Mouse (Mus musculus) heart, embryonic 11.5 days (tissue): ENCODE data around the gene Nsmce1. TPM values are rescaled to one million over a fixed set of nuclear protein-coding genes. Genes with fewer than 3 reads are reported as not detected.

Experiments used
- ATAC-seq: fragments of 200-750 bp; cut with Nextera tagmentation; replicated peaks from 2 replicates; pipeline ENCODE4 v1.8.0; 2017; ENCODE audit warnings: moderate library complexity; ENCODE audit not compliant: insufficient number of reproducible peaks, low FRiP score, low TSS enrichment
- H3K27ac ChIP-seq: fragments of 300-500 bp; sonication (generic); 2 replicates; pipeline ENCODE4 v1.5.1; 2014; ENCODE audit warnings: mild to moderate bottlenecking, low read depth, low read length
- H3K27me3 ChIP-seq: fragments of 300-500 bp; sonication (generic); 2 replicates; pipeline ENCODE4 v1.6.1; 2014; ENCODE audit warnings: mild to moderate bottlenecking, low read length, mixed read lengths; ENCODE audit not compliant: control insufficient read depth, insufficient read depth
- H3K36me3 ChIP-seq: fragments of 300-500 bp; sonication (generic); 2 replicates; pipeline ENCODE4 v1.6.1; 2014; ENCODE audit warnings: mild to moderate bottlenecking, low read length, moderate library complexity, mixed read lengths; ENCODE audit not compliant: control insufficient read depth, insufficient read depth
- H3K4me1 ChIP-seq: fragments of 300-500 bp; sonication (generic); 2 replicates; pipeline ENCODE4 v1.6.1; 2014; ENCODE audit warnings: low read length; ENCODE audit not compliant: control insufficient read depth, insufficient read depth
- H3K4me2 ChIP-seq: fragments of 300-500 bp; sonication (generic); 2 replicates; pipeline ENCODE4 v1.6.1; 2014; ENCODE audit warnings: mild to moderate bottlenecking, moderate library complexity
- H3K4me3 ChIP-seq: fragments of 300-500 bp; sonication (generic); 2 replicates; pipeline ENCODE4 v1.5.1; 2014; ENCODE audit warnings: low read depth, low read length
- H3K9ac ChIP-seq: fragments of 300-500 bp; sonication (generic); 2 replicates; pipeline ENCODE4 v1.6.1; 2014; ENCODE audit warnings: mild to moderate bottlenecking, low read depth, low read length, moderate library complexity
- H3K9me3 ChIP-seq: fragments of 300-500 bp; sonication (generic); replicated peaks from 2 replicates; pipeline ENCODE4 v1.6.1; 2016; ENCODE audit warnings: low read length; ENCODE audit not compliant: control insufficient read depth
- WGBS: fragments of 180-500 bp; shearing (Covaris S2); extraction: QIAGEN DNeasy Blood & Tissue Kit; methylation state at CpG from one replicate; pipeline ENCODE4 v1.1.7; 2014; ENCODE audit not compliant: insufficient replicate concordance; 5-methylcytosine and 5-hydroxymethylcytosine counted together
- polyA plus RNA-seq: library from polyadenylated mRNA; unstranded; fragments of >200 nt; fragmentation: Nextera tagmentation; extraction: Ambion mirVana; gene quantifications from 2 replicates; pipeline ENCODE4 v1.2.1, GENCODE M21; 2014

The Nsmce1 gene
- polyA plus RNA-seq, 1 experiment from 2014 or later: 111 TPM

- no peak for ATAC-seq
- Histone ChIP-seq H3K27ac (no peak overlapping the region), H3K36me3 (peaks cover 19% of the 10 kb centered on the region), H3K4me2 (no peak overlapping the region), H3K9ac (0 out of 2 replicates have a peak overlapping the region, but pooled peaks have one; percentile 34), H3K9me3 (no peaks in the 10 kb centered on the region), H3K4me3 (no peak overlapping the region), H3K4me1 (peaks cover 24% of the 10 kb centered on the region), H3K27me3 (no peaks in the 10 kb centered on the region)
- WGBS: 90% methylated on average over 4 of the region's 4 CpGs
These were observed 20.5 kb downstream of the Nsmce1 start for GRCm38 (mm10) chr7:125470901-125471300.

- H3K4me2 ChIP-seq: no peak overlapping the region
- H3K4me3 ChIP-seq: no peak overlapping the region
- H3K27me3 ChIP-seq: no peaks in the 10 kb centered on the region
- peaks cover 14% of the 10 kb centered on the region for H3K4me1 ChIP-seq
- no peaks in the 10 kb centered on the region for H3K9me3 ChIP-seq
- no peak overlapping the region for H3K27ac ChIP-seq
- no peak overlapping the region for H3K9ac ChIP-seq
- peaks cover 25% of the 10 kb centered on the region for H3K36me3 ChIP-seq
- no peak for ATAC-seq
- WGBS: 26% methylated on average over 5 of the region's 5 CpGs
These were observed 21.5 kb downstream of the Nsmce1 start for GRCm38 (mm10) chr7:125469937-125470336.

- Histone ChIP-seq H3K27me3 (no peaks in the 10 kb centered on the region), H3K36me3 (peaks cover 17% of the 10 kb centered on the region), H3K4me2 (no peak overlapping the region), H3K9me3 (no peaks in the 10 kb centered on the region), H3K9ac (no peak overlapping the region), H3K4me3 (no peak overlapping the region), H3K4me1 (no peaks in the 10 kb centered on the region), H3K27ac (no peak overlapping the region)
- 60% methylated on average over 2 of the region's 2 CpGs for WGBS
- no peak for ATAC-seq
These were observed 29.2 kb downstream of the Nsmce1 start for GRCm38 (mm10) chr7:125462200-125462599.

GRCm38 (mm10) chr7:125453671-125454070, 37.7 kb downstream of the Nsmce1 start:
- Histone ChIP-seq H3K36me3 (peaks cover 5% of the 10 kb centered on the region; the same call in 1 of the 2 replicates), H3K27ac (no peak overlapping the region), H3K9me3 (no peaks in the 10 kb centered on the region), H3K4me2 (no peak overlapping the region), H3K4me3 (no peak overlapping the region), H3K4me1 (no peaks in the 10 kb centered on the region), H3K27me3 (no peaks in the 10 kb centered on the region), H3K9ac (no peak overlapping the region)
- 96% methylated on average over 4 of the region's 4 CpGs for WGBS
- no peak for ATAC-seq

- WGBS: 69% methylated on average over 2 of the region's 2 CpGs
These were observed 40.3 kb downstream of the Nsmce1 start for GRCm38 (mm10) chr7:125451078-125451477.

GRCm38 (mm10) chr7:125450678-125451077, 40.7 kb downstream of the Nsmce1 start:
- H3K9ac ChIP-seq: no peak overlapping the region
- peaks cover 3% of the 10 kb centered on the region for H3K4me1 ChIP-seq
- no peaks in the 10 kb centered on the region for H3K36me3 ChIP-seq
- no peak overlapping the region for H3K4me2 ChIP-seq
- H3K27ac ChIP-seq: no peak overlapping the region
- H3K9me3 ChIP-seq: no peaks in the 10 kb centered on the region
- no peak for ATAC-seq
- WGBS: 82% methylated on average over 1 of the region's 1 CpGs
- no peak overlapping the region for H3K4me3 ChIP-seq
- no peaks in the 10 kb centered on the region for H3K27me3 ChIP-seq

More at GRCm38 (mm10) chr7:125451078-125451477, 40.3 kb downstream of the Nsmce1 start:
- H3K9me3 ChIP-seq: no peaks in the 10 kb centered on the region
- no peaks in the 10 kb centered on the region for H3K36me3 ChIP-seq
- H3K4me2 ChIP-seq: no peak overlapping the region
- no peak overlapping the region for H3K9ac ChIP-seq
- H3K27me3 ChIP-seq: no peaks in the 10 kb centered on the region
- no peak overlapping the region for H3K4me3 ChIP-seq
- H3K27ac ChIP-seq: no peak overlapping the region
- no peak for ATAC-seq
- H3K4me1 ChIP-seq: no peaks in the 10 kb centered on the region; the same call in 1 of the 2 replicates

- Histone ChIP-seq H3K9me3 (no peaks in the 10 kb centered on the region), H3K4me3 (peak within 1 kb of the TSS; percentile 54), H3K4me1 (peaks cover 10% of the 10 kb centered on the region), H3K36me3 (no peaks in the 10 kb centered on the region), H3K4me2 (peak within 1 kb of the TSS; percentile 91), H3K27me3 (no peaks in the 10 kb centered on the region), H3K27ac (peak within 1 kb of the TSS; percentile 90), H3K9ac (peak within 1 kb of the TSS; percentile 88)
- 3% methylated on average over 61 of the region's 61 CpGs for WGBS
- ATAC-seq: peak; percentile 93
These were observed 46.7 kb downstream of the Nsmce1 start, which contains the start of gene Kdm8 for GRCm38 (mm10) chr7:125444464-125445401. Kdm8 (plus strand) TSS chr7:125444676.

- H3K4me3 ChIP-seq: peak overlapping the region; percentile 54
- peak overlapping the region; percentile 88 for H3K9ac ChIP-seq
- peak overlapping the region; percentile 90 for H3K27ac ChIP-seq
- H3K4me1 ChIP-seq: peaks cover 10% of the 10 kb centered on the region
- H3K27me3 ChIP-seq: no peaks in the 10 kb centered on the region
- H3K4me2 ChIP-seq: peak overlapping the region; percentile 91
- no peaks in the 10 kb centered on the region for H3K9me3 ChIP-seq
- WGBS: 31% methylated on average over 10 of the region's 10 CpGs
- no peak for ATAC-seq
- no peaks in the 10 kb centered on the region for H3K36me3 ChIP-seq
These were observed 47.3 kb downstream of the Nsmce1 start for GRCm38 (mm10) chr7:125444076-125444463.
